Mouse (Mus musculus): ENCODE data around the gene Tulp1.
"Not testable (repeated sequence)": the region's sequence is repeated elsewhere in the genome, so short reads cannot be mapped to it uniquely, and the experiment has no call there.

Tulp1 gene

GRCm38 (mm10) chr17:28365122-28365521 lies at the start of gene Tulp1:
Tulp1 (minus strand) TSS chr17:28365222.
- DNase-seq: no peak

- no peak for DNase-seq
Observed at GRCm38 (mm10) chr17:28411381-28411960, 46.4 kb upstream of the Tulp1 start.

GRCm38 (mm10) chr17:28410731-28411130 lies 45.7 kb upstream of the Tulp1 start:
- no peak for DNase-seq

GRCm38 (mm10) chr17:28408251-28408918 lies 43.4 kb upstream of the Tulp1 start:
- no peak for DNase-seq

GRCm38 (mm10) chr17:28407418-28408250 lies 42.6 kb upstream of the Tulp1 start:
- peak; percentile 79 for DNase-seq

GRCm38 (mm10) chr17:28406471-28406870 lies 41.4 kb upstream of the Tulp1 start:
- DNase-seq: no peak

GRCm38 (mm10) chr17:28404745-28405144 lies 39.7 kb upstream of the Tulp1 start:
- not testable (repeated sequence) for DNase-seq

- DNase-seq: no peak
Observed at GRCm38 (mm10) chr17:28404301-28404700, 39.3 kb upstream of the Tulp1 start.

- DNase-seq: no peak
Observed at GRCm38 (mm10) chr17:28394994-28395393, 30.0 kb upstream of the Tulp1 start.

- DNase-seq: no peak
Observed at GRCm38 (mm10) chr17:28394051-28394765, 29.2 kb upstream of the Tulp1 start.

- no peak for DNase-seq
Observed at GRCm38 (mm10) chr17:28391568-28392432, 26.8 kb upstream of the Tulp1 start.

- DNase-seq: no peak
Observed at GRCm38 (mm10) chr17:28388534-28388933, 23.5 kb upstream of the Tulp1 start.

GRCm38 (mm10) chr17:28386150-28386905 lies 21.3 kb upstream of the Tulp1 start:
- peak; percentile 86 for DNase-seq

GRCm38 (mm10) chr17:28384298-28384697 lies 19.3 kb upstream of the Tulp1 start:
- no peak for DNase-seq

- no peak for DNase-seq
Observed at GRCm38 (mm10) chr17:28380255-28380654, 15.2 kb upstream of the Tulp1 start.

- no peak for DNase-seq
Observed at GRCm38 (mm10) chr17:28375592-28376061, 10.6 kb upstream of the Tulp1 start.

- DNase-seq: no peak
Observed at GRCm38 (mm10) chr17:28374494-28374893, 9.5 kb upstream of the Tulp1 start.

- DNase-seq: no peak
Observed at GRCm38 (mm10) chr17:28373821-28374220, 8.8 kb upstream of the Tulp1 start.

GRCm38 (mm10) chr17:28371941-28372340 lies 6.9 kb upstream of the Tulp1 start:
- no peak for DNase-seq

GRCm38 (mm10) chr17:28371286-28371685 lies 6.3 kb upstream of the Tulp1 start:
- DNase-seq: no peak

- no peak for DNase-seq
Observed at GRCm38 (mm10) chr17:28369056-28369455, 4.0 kb upstream of the Tulp1 start.

Data from right cerebral cortex, postnatal 14 days (tissue).